Mouse (Mus musculus): ENCODE measurements around the gene Manbal. TPM values are rescaled to one million over a fixed set of nuclear protein-coding genes. Genes with fewer than 3 reads are reported as not detected.

The Manbal gene
- polyA plus RNA-seq, 1 experiment from 2014 or later, result 111 TPM

- Histone ChIP-seq H3K4me1 (ENCODE audit: control insufficient read depth, insufficient read depth, low read length) (no peaks in the 10 kb centered on the region), H3K27ac (ENCODE audit: low read length) (no peak overlapping the region), H3K36me3 (ENCODE audit: control insufficient read depth, insufficient read depth, low read length) (peaks cover 14% of the 10 kb centered on the region), H3K4me3 (ENCODE audit: low read depth, low read length) (no peak overlapping the region), H3K4me2 (ENCODE audit: low read length) (no peak overlapping the region), H3K9me3 (replicated peaks; ENCODE audit: control insufficient read depth, low read length, poor library complexity, severe bottlenecking) (no peaks in the 10 kb centered on the region; the same call in 1 of the 2 replicates), H3K9ac (ENCODE audit: low read depth, low read length) (no peak overlapping the region), H3K27me3 (ENCODE audit: control insufficient read depth, insufficient read depth, low read depth, low read length) (no peaks in the 10 kb centered on the region)
- 89% methylated on average over 4 of the region's 4 CpGs for WGBS
- ATAC-seq, result no peak
Observed at GRCm38 (mm10) chr2:157397376-157397775, 30.0 kb downstream of the Manbal start.

- no peaks in the 10 kb centered on the region for H3K4me1 ChIP-seq (ENCODE audit: control insufficient read depth, insufficient read depth, low read length)
- no peak overlapping the region for H3K4me3 ChIP-seq (ENCODE audit: low read depth, low read length)
- WGBS, result over 99% methylated on average over 4 of the region's 4 CpGs
- no peaks in the 10 kb centered on the region; the same call in 1 of the 2 replicates for H3K9me3 ChIP-seq (replicated peaks; ENCODE audit: control insufficient read depth, low read length, poor library complexity, severe bottlenecking)
- no peak overlapping the region for H3K27ac ChIP-seq (ENCODE audit: low read length)
- H3K27me3 ChIP-seq (ENCODE audit: control insufficient read depth, insufficient read depth, low read depth, low read length), result no peaks in the 10 kb centered on the region
- no peak overlapping the region for H3K4me2 ChIP-seq (ENCODE audit: low read length)
- no peak for ATAC-seq
- no peak overlapping the region for H3K9ac ChIP-seq (ENCODE audit: low read depth, low read length)
- peaks cover 14% of the 10 kb centered on the region for H3K36me3 ChIP-seq (ENCODE audit: control insufficient read depth, insufficient read depth, low read length)
Observed at GRCm38 (mm10) chr2:157398539-157398938, 31.1 kb downstream of the Manbal start.

GRCm38 (mm10) chr2:157399797-157400196, 32.4 kb downstream of the Manbal start:
- no peak overlapping the region for H3K27ac ChIP-seq (ENCODE audit: low read length)
- H3K27me3 ChIP-seq (ENCODE audit: control insufficient read depth, insufficient read depth, low read depth, low read length), result no peaks in the 10 kb centered on the region
- 92% methylated on average over 10 of the region's 10 CpGs for WGBS
- no peak overlapping the region for H3K9ac ChIP-seq (ENCODE audit: low read depth, low read length)
- peaks cover 14% of the 10 kb centered on the region for H3K36me3 ChIP-seq (ENCODE audit: control insufficient read depth, insufficient read depth, low read length)
- H3K4me2 ChIP-seq (ENCODE audit: low read length), result no peak overlapping the region
- H3K9me3 ChIP-seq (replicated peaks; ENCODE audit: control insufficient read depth, low read length, poor library complexity, severe bottlenecking), result no peaks in the 10 kb centered on the region; the same call in 1 of the 2 replicates
- no peak overlapping the region for H3K4me3 ChIP-seq (ENCODE audit: low read depth, low read length)
- no peaks in the 10 kb centered on the region for H3K4me1 ChIP-seq (ENCODE audit: control insufficient read depth, insufficient read depth, low read length)
- ATAC-seq, result no peak

- peaks cover 14% of the 10 kb centered on the region for H3K36me3 ChIP-seq (ENCODE audit: control insufficient read depth, insufficient read depth, low read length)
- H3K4me3 ChIP-seq (ENCODE audit: low read depth, low read length), result no peak overlapping the region
- WGBS, result 96% methylated on average over 6 of the region's 6 CpGs
- no peak overlapping the region for H3K27ac ChIP-seq (ENCODE audit: low read length)
- H3K9ac ChIP-seq (ENCODE audit: low read depth, low read length), result no peak overlapping the region
- H3K4me2 ChIP-seq (ENCODE audit: low read length), result no peak overlapping the region
- no peak for ATAC-seq
- no peaks in the 10 kb centered on the region for H3K27me3 ChIP-seq (ENCODE audit: control insufficient read depth, insufficient read depth, low read depth, low read length)
- no peaks in the 10 kb centered on the region; the same call in 1 of the 2 replicates for H3K9me3 ChIP-seq (replicated peaks; ENCODE audit: control insufficient read depth, low read length, poor library complexity, severe bottlenecking)
- no peaks in the 10 kb centered on the region for H3K4me1 ChIP-seq (ENCODE audit: control insufficient read depth, insufficient read depth, low read length)
Observed at GRCm38 (mm10) chr2:157400491-157400890, 33.1 kb downstream of the Manbal start.

- H3K4me1 ChIP-seq (ENCODE audit: control insufficient read depth, insufficient read depth, low read length), result no peaks in the 10 kb centered on the region
- no peak for ATAC-seq
- H3K9me3 ChIP-seq (replicated peaks; ENCODE audit: control insufficient read depth, low read length, poor library complexity, severe bottlenecking), result no peaks in the 10 kb centered on the region; the same call in 1 of the 2 replicates
- H3K27me3 ChIP-seq (ENCODE audit: control insufficient read depth, insufficient read depth, low read depth, low read length), result no peaks in the 10 kb centered on the region
- H3K4me3 ChIP-seq (ENCODE audit: low read depth, low read length), result no peak overlapping the region
- WGBS, result 96% methylated on average over 2 of the region's 2 CpGs
- H3K36me3 ChIP-seq (ENCODE audit: control insufficient read depth, insufficient read depth, low read length), result peaks cover 14% of the 10 kb centered on the region
- no peak overlapping the region for H3K4me2 ChIP-seq (ENCODE audit: low read length)
- no peak overlapping the region for H3K9ac ChIP-seq (ENCODE audit: low read depth, low read length)
- H3K27ac ChIP-seq (ENCODE audit: low read length), result no peak overlapping the region
Observed at GRCm38 (mm10) chr2:157401261-157401660, 33.9 kb downstream of the Manbal start.

- no peaks in the 10 kb centered on the region for H3K36me3 ChIP-seq (ENCODE audit: control insufficient read depth, insufficient read depth, low read length)
- H3K27ac ChIP-seq (ENCODE audit: low read length), result no peak overlapping the region
- H3K4me1 ChIP-seq (ENCODE audit: control insufficient read depth, insufficient read depth, low read length), result no peaks in the 10 kb centered on the region
- no peak overlapping the region for H3K9ac ChIP-seq (ENCODE audit: low read depth, low read length)
- 89% methylated on average over 7 of the region's 7 CpGs for WGBS
- H3K9me3 ChIP-seq (replicated peaks; ENCODE audit: control insufficient read depth, low read length, poor library complexity, severe bottlenecking), result no peaks in the 10 kb centered on the region
- H3K4me2 ChIP-seq (ENCODE audit: low read length), result no peak overlapping the region
- ATAC-seq, result no peak
- no peaks in the 10 kb centered on the region for H3K27me3 ChIP-seq (ENCODE audit: control insufficient read depth, insufficient read depth, low read depth, low read length)
- H3K4me3 ChIP-seq (ENCODE audit: low read depth, low read length), result no peak overlapping the region
Observed at GRCm38 (mm10) chr2:157407596-157407995, 40.2 kb downstream of the Manbal start.

- no peaks in the 10 kb centered on the region for H3K27me3 ChIP-seq (ENCODE audit: control insufficient read depth, insufficient read depth, low read depth, low read length)
- no peaks in the 10 kb centered on the region for H3K36me3 ChIP-seq (ENCODE audit: control insufficient read depth, insufficient read depth, low read length)
- no peak for ATAC-seq
- 62% methylated on average over 12 of the region's 12 CpGs for WGBS
- no peaks in the 10 kb centered on the region for H3K9me3 ChIP-seq (replicated peaks; ENCODE audit: control insufficient read depth, low read length, poor library complexity, severe bottlenecking)
- H3K27ac ChIP-seq (ENCODE audit: low read length), result no peak overlapping the region
- H3K4me1 ChIP-seq (ENCODE audit: control insufficient read depth, insufficient read depth, low read length), result no peaks in the 10 kb centered on the region
- no peak overlapping the region for H3K4me3 ChIP-seq (ENCODE audit: low read depth, low read length)
- H3K4me2 ChIP-seq (ENCODE audit: low read length), result no peak overlapping the region
- H3K9ac ChIP-seq (ENCODE audit: low read depth, low read length), result no peak overlapping the region
Observed at GRCm38 (mm10) chr2:157409793-157410533, 42.6 kb downstream of the Manbal start.

GRCm38 (mm10) chr2:157411151-157411693, 43.8 kb downstream of the Manbal start:
- no peak overlapping the region for H3K4me3 ChIP-seq (ENCODE audit: low read depth, low read length)
- no peaks in the 10 kb centered on the region for H3K36me3 ChIP-seq (ENCODE audit: control insufficient read depth, insufficient read depth, low read length)
- H3K4me1 ChIP-seq (ENCODE audit: control insufficient read depth, insufficient read depth, low read length), result no peaks in the 10 kb centered on the region
- no peaks in the 10 kb centered on the region for H3K27me3 ChIP-seq (ENCODE audit: control insufficient read depth, insufficient read depth, low read depth, low read length)
- H3K4me2 ChIP-seq (ENCODE audit: low read length), result no peak overlapping the region
- H3K9ac ChIP-seq (ENCODE audit: low read depth, low read length), result no peak overlapping the region
- WGBS, result 86% methylated on average over 6 of the region's 6 CpGs
- H3K9me3 ChIP-seq (replicated peaks; ENCODE audit: control insufficient read depth, low read length, poor library complexity, severe bottlenecking), result no peaks in the 10 kb centered on the region
- no peak for ATAC-seq
- H3K27ac ChIP-seq (ENCODE audit: low read length), result no peak overlapping the region

- Histone ChIP-seq H3K4me2 (ENCODE audit: low read length) (no peak overlapping the region), H3K36me3 (ENCODE audit: control insufficient read depth, insufficient read depth, low read length) (no peaks in the 10 kb centered on the region), H3K9me3 (replicated peaks; ENCODE audit: control insufficient read depth, low read length, poor library complexity, severe bottlenecking) (no peaks in the 10 kb centered on the region), H3K27me3 (ENCODE audit: control insufficient read depth, insufficient read depth, low read depth, low read length) (no peaks in the 10 kb centered on the region), H3K4me3 (ENCODE audit: low read depth, low read length) (no peak overlapping the region), H3K4me1 (ENCODE audit: control insufficient read depth, insufficient read depth, low read length) (no peaks in the 10 kb centered on the region), H3K27ac (ENCODE audit: low read length) (no peak overlapping the region), H3K9ac (ENCODE audit: low read depth, low read length) (no peak overlapping the region)
- WGBS, result 85% methylated on average over 7 of the region's 7 CpGs
- ATAC-seq, result no peak
Observed at GRCm38 (mm10) chr2:157412497-157412896, 45.1 kb downstream of the Manbal start.

Data from midbrain, embryonic 16.5 days (tissue).